Mouse (Mus musculus): ENCODE results near the gene Acr. TPM values are rescaled to one million over a fixed set of nuclear protein-coding genes. Genes with fewer than 3 reads are reported as not detected.

Gene Acr
- total RNA-seq, 1 experiment from 2014 or later, result not detected

DNA sequence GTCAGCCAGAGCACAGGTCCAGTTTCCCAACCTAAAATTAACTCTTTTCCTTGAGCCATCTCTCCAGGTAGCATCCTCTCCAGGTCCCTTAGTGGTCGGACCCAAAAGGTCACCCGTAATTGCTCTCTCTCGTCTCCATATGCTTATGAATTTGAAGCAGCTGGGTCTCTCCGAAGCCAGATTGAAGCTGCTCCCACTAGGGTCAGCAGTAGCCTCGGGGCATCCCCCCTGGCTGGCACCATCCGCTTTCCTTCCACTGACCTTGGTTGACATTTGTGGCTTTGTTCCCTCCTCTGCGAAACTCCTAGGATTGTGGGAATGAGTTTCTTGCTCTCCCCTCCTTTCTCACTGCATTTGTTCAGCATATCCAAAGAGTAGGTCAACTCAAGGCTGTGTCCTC lies 24.0 kb upstream of the Acr start:
- no peak for ATAC-seq (ENCODE audit: extremely low read depth, insufficient number of reproducible peaks, low FRiP score, poor library complexity, severe bottlenecking)

DNA sequence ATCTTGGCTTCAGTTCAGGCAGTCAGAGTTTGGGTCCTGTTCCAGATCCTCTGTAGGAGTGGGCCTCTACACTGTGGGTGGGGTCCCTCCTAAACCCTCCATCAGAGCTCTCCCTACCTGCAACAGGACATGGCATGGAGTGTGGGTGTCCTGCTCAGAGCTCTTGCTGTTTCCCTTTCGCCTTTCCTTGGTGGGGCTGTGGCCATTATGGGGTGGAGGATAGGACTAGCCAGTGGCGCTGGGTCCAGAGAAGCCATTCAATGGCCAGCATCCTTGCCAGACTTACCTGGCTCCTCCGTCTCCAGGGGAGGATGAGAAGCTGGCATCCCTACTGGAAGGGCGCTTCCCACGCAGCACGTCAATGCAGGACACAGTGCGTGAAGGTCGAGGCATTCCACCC lies 20.8 kb upstream of the Acr start:
- ATAC-seq (ENCODE audit: extremely low read depth, insufficient number of reproducible peaks, low FRiP score, poor library complexity, severe bottlenecking), result no peak

DNA sequence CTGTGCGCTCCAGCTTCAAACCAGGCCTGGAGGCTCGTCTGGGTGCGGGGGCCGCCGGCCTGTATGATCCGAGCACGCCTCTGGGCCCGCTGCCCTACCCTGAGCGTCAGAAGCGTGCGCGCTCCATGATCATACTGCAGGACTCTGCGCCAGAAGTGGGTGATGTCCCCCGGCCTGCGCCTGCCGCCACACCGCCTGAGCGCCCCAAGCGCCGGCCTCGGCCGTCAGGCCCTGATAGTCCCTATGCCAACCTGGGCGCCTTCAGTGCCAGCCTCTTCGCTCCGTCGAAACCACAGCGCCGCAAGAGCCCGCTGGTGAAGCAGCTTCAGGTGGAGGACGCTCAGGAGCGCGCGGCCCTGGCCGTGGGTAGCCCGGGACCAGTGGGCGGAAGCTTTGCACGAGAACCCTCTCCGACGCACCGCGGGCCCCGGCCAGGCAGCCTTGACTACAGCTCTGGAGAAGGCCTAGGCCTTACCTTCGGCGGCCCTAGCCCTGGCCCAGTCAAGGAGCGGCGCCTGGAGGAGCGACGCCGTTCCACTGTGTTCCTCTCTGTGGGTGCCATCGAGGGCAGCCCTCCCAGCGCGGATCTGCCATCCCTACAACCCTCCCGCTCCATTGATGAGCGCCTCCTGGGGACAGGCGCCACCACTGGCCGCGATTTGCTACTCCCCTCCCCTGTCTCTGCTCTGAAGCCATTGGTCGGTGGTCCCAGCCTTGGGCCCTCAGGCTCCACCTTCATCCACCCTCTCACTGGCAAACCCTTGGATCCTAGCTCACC lies 20.1 kb upstream of the Acr start:
- ATAC-seq (ENCODE audit: extremely low read depth, insufficient number of reproducible peaks, low FRiP score, poor library complexity, severe bottlenecking), result no peak

DNA sequence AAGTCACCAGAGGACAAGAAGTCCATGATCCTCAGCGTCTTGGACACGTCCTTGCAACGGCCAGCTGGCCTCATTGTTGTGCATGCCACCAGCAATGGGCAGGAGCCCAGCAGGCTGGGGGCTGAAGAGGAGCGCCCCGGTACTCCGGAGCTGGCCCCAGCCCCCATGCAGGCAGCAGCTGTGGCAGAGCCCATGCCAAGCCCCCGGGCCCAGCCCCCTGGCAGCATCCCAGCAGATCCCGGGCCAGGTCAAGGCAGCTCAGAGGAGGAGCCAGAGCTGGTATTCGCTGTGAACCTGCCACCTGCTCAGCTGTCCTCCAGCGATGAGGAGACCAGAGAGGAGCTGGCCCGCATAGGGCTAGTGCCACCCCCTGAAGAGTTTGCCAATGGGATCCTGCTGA lies 19.3 kb upstream of the Acr start:
- ATAC-seq (ENCODE audit: extremely low read depth, insufficient number of reproducible peaks, low FRiP score, poor library complexity, severe bottlenecking), result no peak

DNA sequence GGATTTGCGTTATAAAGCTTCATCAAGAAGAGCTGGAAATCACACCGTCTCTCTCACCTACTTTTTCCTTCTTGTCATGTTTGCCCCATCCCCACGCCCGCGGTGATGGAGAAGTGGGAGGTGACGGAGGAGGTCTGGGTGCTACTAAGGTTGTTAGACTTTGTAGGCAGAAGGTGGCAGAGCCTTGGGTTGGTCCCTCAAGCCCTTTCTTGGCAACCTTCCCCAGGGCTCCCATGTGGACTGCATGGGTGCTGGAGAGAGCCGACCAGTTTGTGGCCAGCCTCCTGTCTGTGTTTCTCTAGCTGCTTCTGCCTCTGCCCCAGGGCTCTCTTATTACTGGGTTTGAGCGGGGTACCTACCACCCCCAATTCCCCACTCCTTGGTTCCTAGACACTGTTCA lies 17.6 kb upstream of the Acr start:
- no peak for ATAC-seq (ENCODE audit: extremely low read depth, insufficient number of reproducible peaks, low FRiP score, poor library complexity, severe bottlenecking)

DNA sequence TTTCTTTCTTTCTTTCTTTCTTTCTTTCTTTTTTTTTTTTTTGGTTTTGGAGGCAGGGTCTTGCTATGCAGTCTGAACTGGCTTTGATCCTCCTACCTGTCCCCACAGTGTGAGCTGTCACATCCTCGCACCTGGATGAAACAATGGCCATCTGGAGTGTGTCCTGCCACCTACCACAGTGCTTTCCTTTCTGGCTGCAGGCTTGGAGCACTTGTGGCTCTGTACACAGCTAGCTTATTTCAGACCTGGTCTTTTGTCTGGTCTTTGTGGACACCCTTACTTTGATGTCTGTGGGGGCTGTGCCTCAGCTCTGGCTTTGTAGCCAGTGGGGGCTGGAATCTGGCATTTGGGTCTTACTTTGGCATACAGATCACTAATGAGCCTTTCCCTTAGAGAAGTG lies 16.4 kb upstream of the Acr start:
- ATAC-seq (ENCODE audit: extremely low read depth, insufficient number of reproducible peaks, low FRiP score, poor library complexity, severe bottlenecking), result no peak

DNA sequence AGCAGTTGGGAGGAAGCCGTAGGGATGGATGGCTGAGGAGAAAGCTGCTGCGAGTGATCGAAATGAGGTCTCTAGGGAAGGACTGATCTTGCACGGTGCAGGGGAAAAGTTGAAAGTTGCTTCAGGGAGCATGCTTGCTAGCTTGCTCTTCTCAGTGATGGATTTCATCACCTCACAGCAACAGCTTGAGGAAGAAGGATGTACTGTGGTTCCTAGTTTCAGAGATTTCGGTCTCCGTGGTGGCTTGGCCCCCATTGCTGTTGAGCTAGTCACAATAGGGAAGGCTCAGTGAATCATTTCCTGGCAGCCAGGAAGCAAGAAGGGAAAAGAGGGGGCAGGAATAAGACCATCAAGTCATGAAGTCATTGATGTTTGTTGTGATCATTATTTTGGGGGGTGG lies 12.5 kb upstream of the Acr start:
- no peak for ATAC-seq (ENCODE audit: extremely low read depth, insufficient number of reproducible peaks, low FRiP score, poor library complexity, severe bottlenecking)

DNA sequence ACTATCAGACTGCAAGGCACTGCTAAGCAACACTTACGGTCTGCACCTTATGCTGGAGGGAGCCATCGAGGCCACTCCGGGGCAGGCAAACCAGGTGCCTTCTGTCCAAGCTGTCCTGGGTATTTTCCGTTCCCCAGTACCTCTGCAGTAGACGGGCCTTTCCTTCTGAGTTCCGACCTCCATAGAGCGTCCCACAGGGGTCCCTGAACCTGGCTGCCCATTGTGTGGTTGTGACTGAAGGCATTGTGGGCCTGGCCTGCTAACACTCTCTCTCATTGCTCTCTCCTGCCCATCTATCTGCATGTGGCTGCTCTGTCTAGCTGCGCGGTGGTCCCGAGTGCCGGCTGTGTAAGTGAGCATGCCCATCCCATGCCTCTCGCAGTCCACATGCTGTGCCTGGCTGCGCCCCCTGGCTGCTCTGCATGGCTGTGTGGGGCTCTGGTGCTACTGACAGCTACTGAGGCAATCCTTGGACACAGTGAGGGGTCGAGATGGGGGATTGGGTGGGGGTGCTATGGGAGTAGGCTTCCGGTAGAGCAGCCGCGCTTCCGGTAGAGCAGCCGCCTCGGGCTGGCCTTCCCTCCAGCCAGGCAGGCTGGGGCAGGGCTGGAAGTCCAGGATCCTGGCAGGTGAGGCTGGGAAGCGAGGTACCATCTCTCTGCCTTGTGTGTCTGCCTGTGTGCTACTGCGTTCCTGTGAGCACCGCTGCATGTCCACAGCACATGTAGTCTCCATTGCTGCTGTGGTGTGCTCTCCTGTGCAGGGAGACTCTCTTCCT lies 11.5 kb upstream of the Acr start:
- ATAC-seq (ENCODE audit: extremely low read depth, insufficient number of reproducible peaks, low FRiP score, poor library complexity, severe bottlenecking), result no peak

DNA sequence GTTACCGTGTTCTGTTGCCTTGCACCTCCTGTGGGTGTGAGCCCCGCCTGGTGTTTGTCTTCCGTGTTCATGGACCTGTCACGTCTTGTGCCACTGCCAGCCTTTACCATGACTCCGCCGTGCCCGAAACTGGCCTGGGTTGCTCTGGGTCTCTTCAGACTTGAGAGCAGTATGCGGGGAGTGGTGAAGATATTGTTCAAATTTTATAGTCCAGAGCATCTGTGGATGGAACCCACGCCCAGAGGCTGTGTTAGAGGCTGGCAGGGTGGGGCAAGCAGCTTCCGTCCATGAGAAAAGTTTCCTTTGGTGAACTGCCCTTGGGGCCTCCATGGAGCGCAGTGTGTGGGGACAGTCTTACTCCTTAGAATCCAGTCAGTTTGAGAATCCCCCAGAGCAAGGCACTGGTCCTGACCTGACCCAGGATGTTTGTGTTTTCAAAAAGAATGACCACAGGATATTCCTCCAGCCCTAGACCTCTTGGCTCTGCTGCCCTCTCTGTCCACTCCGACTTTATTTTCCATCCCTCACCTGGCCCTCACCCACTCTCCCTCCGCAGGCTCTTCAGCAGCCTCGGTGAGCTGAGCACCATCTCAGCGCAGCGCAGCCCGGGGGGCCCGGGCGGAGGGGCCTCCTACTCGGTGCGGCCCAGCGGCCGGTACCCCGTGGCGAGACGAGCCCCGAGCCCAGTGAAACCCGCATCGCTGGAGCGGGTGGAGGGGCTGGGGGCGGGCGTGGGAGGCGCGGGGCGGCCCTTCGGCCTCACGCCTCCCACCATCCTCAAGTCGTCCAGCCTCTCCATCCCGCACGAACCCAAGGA lies 10.7 kb upstream of the Acr start:
- no peak for ATAC-seq (ENCODE audit: extremely low read depth, insufficient number of reproducible peaks, low FRiP score, poor library complexity, severe bottlenecking)

DNA sequence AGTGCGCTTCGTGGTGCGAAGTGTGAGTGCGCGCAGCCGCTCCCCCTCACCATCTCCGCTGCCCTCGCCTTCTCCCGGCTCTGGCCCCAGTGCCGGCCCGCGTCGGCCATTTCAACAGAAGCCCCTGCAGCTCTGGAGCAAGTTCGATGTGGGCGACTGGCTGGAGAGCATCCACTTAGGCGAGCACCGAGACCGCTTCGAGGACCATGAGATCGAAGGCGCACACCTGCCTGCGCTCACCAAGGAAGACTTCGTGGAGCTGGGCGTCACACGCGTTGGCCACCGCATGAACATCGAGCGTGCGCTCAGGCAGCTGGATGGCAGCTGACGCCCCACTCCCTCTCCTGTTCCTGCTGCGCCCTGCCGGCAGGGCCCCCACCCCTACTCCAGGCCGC lies 10.1 kb upstream of the Acr start:
- ATAC-seq (ENCODE audit: extremely low read depth, insufficient number of reproducible peaks, low FRiP score, poor library complexity, severe bottlenecking), result no peak

DNA sequence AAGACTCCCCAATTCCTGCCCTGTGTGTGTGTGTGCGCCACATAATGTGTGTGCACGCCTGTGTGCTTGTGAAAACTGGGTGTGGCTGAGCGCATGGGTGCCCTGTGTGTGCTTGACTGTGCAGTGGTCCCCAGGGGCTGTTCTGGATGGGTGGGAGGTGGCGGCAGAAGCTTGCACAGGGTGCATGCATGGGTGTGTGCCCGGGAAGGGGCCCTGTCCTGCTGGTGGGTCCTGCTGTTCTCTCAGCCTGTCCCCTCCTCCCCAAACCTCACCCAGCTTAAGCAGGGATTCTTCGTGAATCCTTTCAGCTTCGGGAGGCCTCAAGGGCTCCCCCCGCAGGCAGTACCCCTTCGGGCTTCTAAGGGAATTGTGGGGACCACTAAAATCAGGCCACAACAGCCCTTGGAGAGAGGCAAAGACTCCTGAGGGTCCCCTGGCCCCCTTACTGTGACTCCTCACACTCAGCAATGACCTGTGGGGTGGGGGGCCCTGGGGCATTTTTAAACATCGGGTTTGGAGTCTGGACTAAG lies 8.9 kb upstream of the Acr start:
- ATAC-seq (ENCODE audit: extremely low read depth, insufficient number of reproducible peaks, low FRiP score, poor library complexity, severe bottlenecking), result no peak

DNA sequence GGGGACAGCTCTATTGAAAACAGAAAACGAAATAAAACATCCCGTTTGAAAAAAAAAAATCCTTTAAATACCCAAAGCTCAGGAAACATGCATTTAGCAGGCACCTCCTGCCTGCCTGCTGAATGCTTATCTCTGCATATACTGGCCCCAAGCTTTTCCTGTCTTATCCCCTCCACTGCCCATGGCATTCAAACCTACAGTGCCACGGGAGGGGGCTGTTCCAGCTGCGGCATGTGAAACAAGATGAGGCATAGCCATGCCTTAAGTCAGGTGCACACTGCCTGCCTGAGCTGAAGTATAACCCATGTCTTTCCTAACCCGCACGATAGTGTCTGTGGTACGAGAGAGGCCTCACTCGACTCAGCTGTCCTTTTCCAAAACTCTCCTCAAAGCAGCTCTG lies 4.0 kb downstream of the Acr start:
- no peak for ATAC-seq (ENCODE audit: extremely low read depth, insufficient number of reproducible peaks, low FRiP score, poor library complexity, severe bottlenecking)

DNA sequence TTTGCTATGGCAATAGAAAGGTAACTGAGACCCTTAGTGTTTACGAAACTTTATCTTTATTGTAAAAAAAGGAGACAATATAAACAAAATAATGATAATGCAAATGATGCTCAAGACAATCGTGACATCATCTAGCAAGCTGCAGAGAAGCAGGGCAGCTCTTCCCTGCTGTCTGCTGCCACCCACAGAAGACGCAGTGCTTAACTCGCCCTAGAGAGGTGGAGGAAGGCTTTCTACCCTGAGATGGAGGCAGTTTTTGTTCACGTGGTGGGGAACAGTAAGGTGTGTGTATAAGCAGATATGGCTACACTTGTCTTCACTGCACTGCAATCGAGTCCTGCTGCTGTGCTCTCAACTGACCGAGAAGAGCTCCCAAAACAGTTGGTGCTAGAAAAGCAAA lies 14.4 kb downstream of the Acr start:
- no peak for ATAC-seq (ENCODE audit: extremely low read depth, insufficient number of reproducible peaks, low FRiP score, poor library complexity, severe bottlenecking)

DNA sequence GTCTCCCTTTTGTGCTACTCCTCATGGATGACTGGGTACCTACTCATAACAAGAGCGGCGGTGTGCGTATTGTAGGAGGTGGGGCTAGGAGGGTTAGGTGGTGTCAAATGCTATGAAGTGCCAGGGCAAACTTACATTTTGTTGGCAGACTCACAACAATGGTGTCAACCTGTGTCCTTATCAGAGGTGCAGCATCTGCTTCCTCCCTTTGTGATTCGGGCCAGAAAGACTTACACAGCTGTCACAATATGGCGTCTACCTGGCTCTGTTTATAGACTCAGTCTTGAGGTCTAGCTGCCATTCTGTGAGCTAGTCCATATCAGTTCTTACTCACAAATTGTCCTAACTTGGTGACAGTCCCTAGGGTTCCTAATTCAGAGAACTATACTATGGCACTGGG lies 17.0 kb downstream of the Acr start:
- ATAC-seq (ENCODE audit: extremely low read depth, insufficient number of reproducible peaks, low FRiP score, poor library complexity, severe bottlenecking), result no peak

DNA sequence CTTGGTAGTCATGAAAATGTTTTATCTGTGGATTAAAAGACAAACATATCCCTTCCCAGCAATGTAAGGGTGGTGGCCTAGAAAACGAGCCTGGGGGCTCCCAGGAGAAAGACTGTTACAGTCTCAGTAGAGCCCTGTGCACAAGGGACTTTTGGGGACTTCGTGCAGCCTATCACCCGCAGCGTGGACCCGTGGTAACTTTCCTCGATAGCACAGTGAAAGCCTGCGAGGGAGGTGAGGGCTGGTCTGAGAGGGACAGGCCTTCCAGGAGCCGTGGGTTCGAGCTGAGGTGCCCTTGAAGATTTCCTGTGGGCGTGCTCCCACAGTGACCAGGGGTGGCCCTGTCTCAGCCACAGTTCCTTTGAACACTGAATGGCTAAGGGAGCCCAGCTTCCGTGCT lies 17.5 kb downstream of the Acr start:
- ATAC-seq (ENCODE audit: extremely low read depth, insufficient number of reproducible peaks, low FRiP score, poor library complexity, severe bottlenecking), result no peak

DNA sequence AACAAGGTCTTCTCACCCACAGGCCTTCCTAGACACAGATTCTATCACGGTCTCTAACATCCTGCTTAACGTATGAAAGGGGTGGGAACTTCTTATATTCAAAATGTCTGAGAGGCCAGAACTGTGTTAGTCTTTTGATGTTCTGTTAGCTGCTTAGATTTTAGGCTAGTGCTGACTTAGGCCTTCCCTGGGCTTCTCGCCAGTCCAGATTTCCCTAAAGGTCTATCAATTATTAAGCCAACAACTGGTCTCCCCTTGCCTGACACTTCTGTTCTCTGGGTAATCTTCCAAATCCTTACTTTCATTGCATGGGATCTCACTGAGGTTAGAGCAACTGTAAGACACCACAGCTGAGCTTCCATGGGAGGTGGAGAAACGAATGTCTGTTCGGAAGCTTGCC lies 21.0 kb downstream of the Acr start:
- ATAC-seq (ENCODE audit: extremely low read depth, insufficient number of reproducible peaks, low FRiP score, poor library complexity, severe bottlenecking), result no peak

DNA sequence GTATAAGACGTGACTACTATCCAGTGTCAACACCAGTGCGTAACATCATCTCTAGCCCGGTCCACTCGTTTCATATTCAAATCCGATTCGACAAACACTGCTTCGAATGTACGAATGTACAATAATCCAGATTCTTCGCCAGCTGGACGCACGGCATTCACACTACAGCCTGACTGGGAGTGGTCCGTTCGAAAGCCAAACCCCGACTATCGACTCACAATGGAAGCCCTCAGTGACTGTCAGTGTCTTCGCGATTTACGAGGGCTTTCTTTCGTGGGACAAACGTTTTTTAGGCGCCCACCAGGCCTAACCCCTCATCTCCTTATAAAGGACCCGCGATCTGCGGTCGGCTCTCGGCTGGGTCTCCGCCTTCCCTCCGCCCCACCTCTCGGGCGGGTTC lies 23.2 kb downstream of the Acr start:
- no peak for ATAC-seq (ENCODE audit: extremely low read depth, insufficient number of reproducible peaks, low FRiP score, poor library complexity, severe bottlenecking)

DNA sequence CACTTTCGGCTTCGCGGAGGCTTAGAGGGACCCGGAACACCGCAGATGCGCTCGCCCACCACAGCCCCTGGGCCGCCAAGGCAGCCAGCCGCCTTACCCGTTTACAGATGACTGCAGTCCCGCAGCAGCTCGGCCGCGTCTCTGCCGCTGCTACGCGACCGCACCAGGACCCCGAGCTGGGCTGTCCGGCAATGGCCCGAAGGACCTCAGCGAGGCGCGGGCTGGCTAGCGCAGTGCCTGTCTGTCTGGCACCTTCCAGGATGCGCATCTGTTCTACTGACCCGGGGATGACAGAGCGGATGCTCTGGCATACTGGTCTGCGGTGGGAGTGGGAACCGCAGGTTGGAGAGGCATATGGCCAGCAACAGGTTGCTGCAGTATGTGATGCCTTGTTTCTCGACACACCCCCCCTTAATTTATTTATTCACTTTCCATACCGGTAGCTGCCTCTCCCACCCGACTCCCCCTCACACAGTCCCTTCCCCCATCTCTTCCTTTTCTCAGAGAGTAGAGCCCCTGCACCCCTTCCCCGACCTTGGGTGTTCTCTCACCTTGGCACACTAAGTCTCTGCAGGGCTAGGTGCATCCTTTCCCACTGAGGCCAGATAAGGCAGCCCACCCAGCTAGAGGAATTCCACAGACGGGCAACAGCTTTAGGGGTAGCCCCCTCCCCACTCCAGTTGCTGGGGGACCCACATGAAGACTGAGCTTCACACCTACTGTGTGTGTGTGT lies 23.8 kb downstream of the Acr start, which contains the start of gene Rabl2:
Gene Rabl2, minus strand, starts transcription at position 201 of the 733 bp plus-strand sequence.
- ATAC-seq (ENCODE audit: extremely low read depth, insufficient number of reproducible peaks, low FRiP score, poor library complexity, severe bottlenecking), result peak; percentile 58

DNA sequence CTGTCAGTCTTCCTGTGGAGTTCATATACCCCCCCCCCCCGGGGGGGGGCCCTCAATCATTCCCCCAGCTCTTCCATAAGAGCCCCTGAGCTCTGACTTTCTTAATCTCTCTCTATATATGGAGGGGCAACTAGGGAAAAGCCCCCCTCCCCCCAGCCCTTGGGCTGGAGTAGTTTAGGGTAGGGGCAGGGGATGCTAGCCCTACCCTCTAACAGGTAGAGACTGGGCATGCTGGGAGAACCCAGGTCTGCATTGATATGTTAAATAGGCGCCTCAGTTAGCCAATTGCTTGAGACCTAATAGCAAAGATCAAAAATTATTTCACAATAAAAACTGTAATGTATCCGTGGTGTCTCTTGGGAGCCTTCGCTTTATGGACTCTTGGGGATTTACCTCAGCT lies 24.4 kb downstream of the Acr start:
- ATAC-seq (ENCODE audit: extremely low read depth, insufficient number of reproducible peaks, low FRiP score, poor library complexity, severe bottlenecking), result no peak
